Mouse (Mus musculus) intestine, postnatal 0 days (tissue): ENCODE results near the gene Cdipt. TPM values are rescaled to one million over a fixed set of nuclear protein-coding genes. Genes with fewer than 3 reads are reported as not detected.
A peak's percentile ranks its signal among the peaks of the same experiment; 100 is the strongest.

Experiments
- ATAC-seq: fragments of 200-750 bp; cut with Nextera tagmentation; 2 replicates; pipeline ENCODE4 v1.8.0; 2017; ENCODE audit warnings: mild to moderate bottlenecking, moderate TSS enrichment, moderate library complexity
- H3K27ac ChIP-seq: fragments of 300-500 bp; sonication (generic); 2 replicates; pipeline ENCODE4 v1.5.1; 2014; ENCODE audit warnings: mild to moderate bottlenecking, low read depth, low read length, moderate library complexity
- H3K27me3 ChIP-seq: fragments of 300-500 bp; sonication (generic); replicated peaks from 2 replicates; pipeline ENCODE4 v1.6.1; 2014; ENCODE audit warnings: low read length, mixed read lengths; ENCODE audit not compliant: control insufficient read depth, insufficient read depth
- H3K36me3 ChIP-seq: fragments of 300-500 bp; sonication (generic); 2 replicates; pipeline ENCODE4 v1.6.1; 2014; ENCODE audit warnings: mild to moderate bottlenecking, moderate library complexity; ENCODE audit not compliant: control insufficient read depth, insufficient read depth
- H3K4me1 ChIP-seq: fragments of 300-500 bp; sonication (generic); replicated peaks from 2 replicates; pipeline ENCODE4 v1.6.1; 2014; ENCODE audit warnings: antibody characterized with exemption, low read length, mixed read lengths; ENCODE audit not compliant: control insufficient read depth, insufficient read depth
- H3K4me2 ChIP-seq: fragments of 300-500 bp; sonication (generic); replicated peaks from 2 replicates; pipeline ENCODE4 v1.6.1; 2014; ENCODE audit warnings: low read depth, mild to moderate bottlenecking, moderate library complexity
- H3K4me3 ChIP-seq: fragments of 300-500 bp; sonication (generic); 2 replicates; pipeline ENCODE4 v1.5.1; 2014; ENCODE audit warnings: low read depth, low read length
- H3K9ac ChIP-seq: fragments of 300-500 bp; sonication (generic); 2 replicates; pipeline ENCODE4 v1.6.1; 2014; ENCODE audit warnings: mild to moderate bottlenecking, low read depth, low read length
- H3K9me3 ChIP-seq: fragments of 300-500 bp; sonication (generic); 2 replicates; pipeline ENCODE4 v1.6.1; 2016; ENCODE audit warnings: mixed run types; ENCODE audit not compliant: control insufficient read depth
- CTCF ChIP-seq: sonication (generic); IDR thresholded peaks from 2 replicates; pipeline ENCODE4 v1.5.1; 2016; ENCODE audit warnings: low read depth, mild to moderate bottlenecking, control low read depth, antibody characterized with exemption, moderate library complexity
- WGBS: fragments of 180-500 bp; shearing (Covaris S2); extraction: QIAGEN DNeasy Blood & Tissue Kit; methylation state at CpG from one replicate; pipeline ENCODE4 v1.1.7; 2014; 5-methylcytosine and 5-hydroxymethylcytosine counted together
- polyA plus RNA-seq: library from polyadenylated mRNA; unstranded; fragments of >200 nt; fragmentation: Nextera tagmentation; extraction: Ambion mirVana; gene quantifications from 2 replicates; pipeline ENCODE4 v1.2.1, GENCODE M21; 2015

Cdipt gene
- polyA plus RNA-seq, 1 experiment from 2014 or later: 169 TPM

GRCm38 (mm10) chr7:126950647-126951615, 24.8 kb upstream of the Cdipt start:
- Histone ChIP-seq H3K4me2 (peak overlapping the region; percentile 90), H3K9ac (no peak overlapping the region), H3K36me3 (no peaks in the 10 kb centered on the region), H3K4me1 (peaks cover 8% of the 10 kb centered on the region; the same call in 1 of the 2 replicates), H3K27ac (no peak overlapping the region), H3K27me3 (peaks cover 19% of the 10 kb centered on the region), H3K4me3 (peak overlapping the region; percentile 46; the same call in 1 of the 2 replicates), H3K9me3 (no peaks in the 10 kb centered on the region)
- TF ChIP-seq CTCF: no peak
- ATAC-seq: no peak; the same call in 1 of the 2 replicates
- 9% methylated on average over 26 of the region's 26 CpGs for WGBS

DNA sequence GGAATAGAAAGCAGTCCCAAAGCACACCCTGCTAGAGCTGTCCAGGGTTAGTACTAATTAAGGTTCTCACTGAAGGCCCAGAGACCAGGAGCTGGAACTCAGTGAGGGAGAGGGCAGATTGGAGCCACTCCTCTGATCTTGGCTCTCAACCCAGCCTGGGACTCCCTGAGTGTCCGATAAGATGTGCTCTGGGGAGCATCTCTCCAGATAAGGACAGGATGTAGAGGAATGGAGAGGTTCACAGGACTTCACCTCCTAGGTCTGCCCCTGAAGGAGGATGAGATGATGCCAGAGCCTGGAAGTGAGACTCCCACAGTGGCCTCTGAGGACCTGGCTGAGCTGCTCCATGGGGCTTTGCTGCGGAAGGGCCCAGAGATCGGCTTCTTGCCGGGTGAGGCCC, 24.0 kb upstream of the Cdipt start:
- no peak overlapping the region for H3K4me2 ChIP-seq

GRCm38 (mm10) chr7:126952646-126953045, 23.1 kb upstream of the Cdipt start:
- no peak overlapping the region for H3K4me3 ChIP-seq
- no peak overlapping the region for H3K27ac ChIP-seq
- H3K36me3 ChIP-seq: no peaks in the 10 kb centered on the region
- no peak overlapping the region for H3K4me2 ChIP-seq
- no peaks in the 10 kb centered on the region for H3K9me3 ChIP-seq
- peaks cover 8% of the 10 kb centered on the region; the same call in 1 of the 2 replicates for H3K4me1 ChIP-seq
- no peak for TF ChIP-seq CTCF
- no peak overlapping the region for H3K9ac ChIP-seq
- WGBS: 0% methylated on average over 7 of the region's 8 CpGs
- peaks cover 19% of the 10 kb centered on the region for H3K27me3 ChIP-seq
- no peak for ATAC-seq

More for the DNA sequence above, 24.0 kb upstream of the Cdipt start:
- Histone ChIP-seq H3K36me3 (no peaks in the 10 kb centered on the region), H3K4me3 (no peak overlapping the region), H3K27me3 (peaks cover 19% of the 10 kb centered on the region), H3K27ac (no peak overlapping the region), H3K4me1 (peaks cover 8% of the 10 kb centered on the region; the same call in 1 of the 2 replicates), H3K9ac (no peak overlapping the region), H3K9me3 (no peaks in the 10 kb centered on the region)
- WGBS: 38% methylated on average over 4 of the region's 4 CpGs
- TF ChIP-seq CTCF: no peak
- ATAC-seq: no peak

DNA sequence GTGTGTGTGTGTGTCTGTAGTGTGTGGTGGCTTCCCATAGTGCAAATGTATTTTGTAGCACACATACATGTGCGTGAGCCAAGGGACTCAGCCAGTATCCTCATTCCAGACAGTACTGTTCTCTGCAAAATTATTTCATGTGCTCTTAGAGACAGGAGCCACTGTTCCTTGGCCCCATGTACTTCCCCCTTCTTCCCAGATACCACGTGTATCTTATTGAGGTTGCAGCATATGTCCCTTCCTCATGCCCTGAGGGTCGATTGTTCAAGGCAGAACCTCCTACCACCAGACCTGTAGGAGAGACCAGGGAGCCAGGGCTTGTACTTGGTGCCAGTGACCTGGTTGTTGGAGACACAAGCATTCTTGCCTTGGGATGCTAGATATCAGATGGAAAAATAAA, 20.6 kb upstream of the Cdipt start:
- Histone ChIP-seq H3K27me3 (peaks cover 17% of the 10 kb centered on the region), H3K4me3 (no peak overlapping the region), H3K27ac (no peak overlapping the region), H3K4me2 (no peak overlapping the region), H3K9me3 (no peaks in the 10 kb centered on the region), H3K36me3 (no peaks in the 10 kb centered on the region; the same call in 1 of the 2 replicates), H3K9ac (no peak overlapping the region), H3K4me1 (peaks cover 1% of the 10 kb centered on the region; the same call in 1 of the 2 replicates)
- WGBS: 52% methylated on average over 3 of the region's 3 CpGs
- no peak for TF ChIP-seq CTCF
- no peak for ATAC-seq

DNA sequence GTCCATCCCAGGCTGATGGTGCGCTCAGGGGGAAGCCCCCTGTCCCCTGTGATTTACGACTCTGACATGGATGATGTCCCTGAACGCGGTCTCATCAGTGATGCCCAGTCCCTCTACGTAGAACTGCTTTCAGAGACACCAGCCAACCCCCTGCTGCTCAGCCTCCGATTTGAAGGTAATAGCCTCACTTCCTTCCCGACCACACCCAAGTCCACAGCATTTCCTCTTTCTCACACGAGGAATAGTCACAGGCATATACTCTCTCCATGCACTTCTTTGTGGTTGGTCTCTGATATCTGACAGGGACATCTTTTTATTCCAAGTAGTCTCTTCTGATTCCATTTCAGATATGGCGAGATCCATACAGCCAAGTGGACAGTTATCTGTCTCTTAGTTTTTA, 15.9 kb upstream of the Cdipt start:
- Histone ChIP-seq H3K27ac (no peak overlapping the region), H3K4me3 (no peak overlapping the region), H3K4me1 (no peaks in the 10 kb centered on the region), H3K9me3 (no peaks in the 10 kb centered on the region), H3K9ac (no peak overlapping the region), H3K27me3 (peaks cover 9% of the 10 kb centered on the region; the same call in 1 of the 2 replicates), H3K36me3 (no peaks in the 10 kb centered on the region; the same call in 1 of the 2 replicates), H3K4me2 (no peak overlapping the region)
- TF ChIP-seq CTCF: no peak
- 53% methylated on average over 9 of the region's 9 CpGs for WGBS
- no peak for ATAC-seq

GRCm38 (mm10) chr7:126961095-126961494, 14.6 kb upstream of the Cdipt start:
- no peaks in the 10 kb centered on the region for H3K9me3 ChIP-seq
- TF ChIP-seq CTCF: no peak
- no peak overlapping the region for H3K27ac ChIP-seq
- no peaks in the 10 kb centered on the region for H3K4me1 ChIP-seq
- 85% methylated on average over 5 of the region's 5 CpGs for WGBS
- no peaks in the 10 kb centered on the region; the same call in 1 of the 2 replicates for H3K36me3 ChIP-seq
- H3K4me2 ChIP-seq: no peak overlapping the region
- no peak overlapping the region for H3K4me3 ChIP-seq
- H3K27me3 ChIP-seq: peaks cover 9% of the 10 kb centered on the region; the same call in 1 of the 2 replicates
- no peak for ATAC-seq
- H3K9ac ChIP-seq: no peak overlapping the region
